In genomic region chr8:58913640-58913968, GRCm38 (mm10) we compare ENCODE assay signal across 13 mouse cellular contexts. TPM values are rescaled to one million over a fixed set of nuclear protein-coding genes. Genes with fewer than 3 reads are reported as not detected.
DNase-seq lines count a peak whose midpoint lies in the region; ATAC-seq and TF ChIP-seq lines count a peak whose summit lies in the region.
"Had no signal": no experiment of that assay in that cellular context is flagged by ENCODE, and none has a peak within 500 bp of the region (broad histone marks: within the 10 kb centered on the region; RNA-seq: fewer than 3 reads in every experiment).

No protein-coding gene starts in this region.

- H3K27me3 ChIP-seq in lung, embryonic 14.5 days (ENCODE audit: insufficient read depth, low read length): 0 out of 2 replicates have a peak, but pooled peaks cover 9% of the 10 kb centered on the region
- H3K27me3 ChIP-seq in forebrain, embryonic 14.5 days (replicated peaks; ENCODE audit: control insufficient read depth, insufficient read depth, low read length): no peaks in the 10 kb centered on the region
- H3K27me3 ChIP-seq in hindbrain, embryonic 16.5 days (replicated peaks; ENCODE audit: control insufficient read depth, insufficient read depth, low read length): no peaks in the 10 kb centered on the region
- H3K27me3 ChIP-seq: CH12.LX had no signal

- H3K4me1 ChIP-seq in lung, embryonic 14.5 days (ENCODE audit: insufficient read depth): peaks cover 4% of the 10 kb centered on the region; the same call in 1 of the 2 replicates
- H3K4me1 ChIP-seq in forebrain, embryonic 14.5 days (ENCODE audit: control insufficient read depth, insufficient read depth, low read length): 0 out of 2 replicates have a peak, but pooled peaks cover 3% of the 10 kb centered on the region
- H3K4me1 ChIP-seq in hindbrain, embryonic 16.5 days (ENCODE audit: control insufficient read depth, insufficient read depth, low read depth, low read length): no peaks in the 10 kb centered on the region
- H3K4me1 ChIP-seq in olfactory bulb, adult 2 months (ENCODE audit: control insufficient read depth, insufficient read depth, low read length): peaks cover 5% of the 10 kb centered on the region
- H3K4me1 ChIP-seq: liver, embryonic 12.5 days had no signal

- H3K36me3 ChIP-seq in lung, embryonic 14.5 days (ENCODE audit: insufficient read depth): no peaks in the 10 kb centered on the region
- no peaks in the 10 kb centered on the region for H3K36me3 ChIP-seq in forebrain, embryonic 14.5 days (ENCODE audit: control insufficient read depth, insufficient read depth, low read length)
- H3K36me3 ChIP-seq in hindbrain, embryonic 16.5 days (ENCODE audit: control insufficient read depth, insufficient read depth, low read length): no peaks in the 10 kb centered on the region
- H3K36me3 ChIP-seq: liver, embryonic 12.5 days had no signal

- no peak overlapping the region for H3K27ac ChIP-seq in lung, embryonic 14.5 days (ENCODE audit: low read depth)
- H3K27ac ChIP-seq in forebrain, embryonic 14.5 days (ENCODE audit: low read depth, low read length): no peak overlapping the region
- H3K27ac ChIP-seq in hindbrain, embryonic 16.5 days (ENCODE audit: low read depth, low read length): no peak overlapping the region
- H3K27ac ChIP-seq in olfactory bulb, adult 2 months (ENCODE audit: insufficient read depth, low read depth, low read length): no peak overlapping the region
- H3K27ac ChIP-seq: liver, embryonic 12.5 days had no signal

- H3K4me2 ChIP-seq in lung, embryonic 14.5 days: peak overlapping the region; percentile 85; the same call in 1 of the 2 replicates
- H3K4me2 ChIP-seq in forebrain, embryonic 14.5 days (ENCODE audit: low read length): peak overlapping the region; percentile 96
- peak overlapping the region; percentile 93 for H3K4me2 ChIP-seq in hindbrain, embryonic 16.5 days (ENCODE audit: low read length)

- H3K4me3 ChIP-seq in lung, embryonic 14.5 days (ENCODE audit: low read depth, low read length): no peak overlapping the region
- H3K4me3 ChIP-seq in forebrain, embryonic 14.5 days (ENCODE audit: low read depth, low read length): 0 out of 2 replicates have a peak overlapping the region, but pooled peaks have one; percentile 59
- H3K4me3 ChIP-seq in hindbrain, embryonic 16.5 days (ENCODE audit: low read length): peak overlapping the region; percentile 84
- 0 out of 2 replicates have a peak overlapping the region, but pooled peaks have one; percentile 76 for H3K4me3 ChIP-seq in olfactory bulb, adult 2 months (ENCODE audit: insufficient read depth, low read depth, low read length)

- TF ChIP-seq CTCF in lung, embryonic 14.5 days (IDR thresholded peaks at IDR 0.05; ENCODE audit: low read depth): no peak
- no peak for TF ChIP-seq CTCF in olfactory bulb, adult 2 months (IDR thresholded peaks at IDR 0.05; ENCODE audit: insufficient read depth, low read depth, low read length)

- WGBS in lung, embryonic 14.5 days: 50% methylated on average over 3 of the region's 3 CpGs
- WGBS in forebrain, embryonic 14.5 days: 61% methylated on average over 2 of the region's 3 CpGs
- WGBS in hindbrain, embryonic 16.5 days: 49% methylated on average over 3 of the region's 3 CpGs
- whole genome bisulfite sequencing in olfactory bulb, adult 2 months: 63% methylated on average over 3 of the region's 3 CpGs

- TF ChIP-seq POLR2A in olfactory bulb, adult 2 months (IDR thresholded peaks at IDR 0.05; ENCODE audit: insufficient read depth, low read depth, low read length): no peak

- H3K9me3 ChIP-seq in lung, embryonic 14.5 days (ENCODE audit: low read depth, low read length): no peaks in the 10 kb centered on the region
- no peaks in the 10 kb centered on the region for H3K9me3 ChIP-seq in forebrain, embryonic 14.5 days (replicated peaks; ENCODE audit: control insufficient read depth, low read length)
- H3K9me3 ChIP-seq in hindbrain, embryonic 16.5 days (ENCODE audit: control insufficient read depth, low read length): no peaks in the 10 kb centered on the region
- H3K9me3 ChIP-seq: liver, embryonic 12.5 days had no signal

- no peak for DNase-seq in lung, embryonic 14.5 days
- DNase-seq in lung, postnatal 36 days: no peak
- no peak for DNase-seq in forebrain, embryonic 14.5 days (ENCODE audit: low spot score)
- DNase-seq in gastrocnemius, postnatal 4 days (ENCODE audit: low spot score in 2 of 2): no peak
- no peak for DNase-seq in adrenal gland, postnatal 36 days
- DNase-seq: heart, postnatal 4 days; lung, postnatal 14 days had no signal

- no peak for ATAC-seq in lung, embryonic 14.5 days (ENCODE audit: insufficient read depth)
- ATAC-seq in forebrain, embryonic 14.5 days: no peak
- ATAC-seq in hindbrain, embryonic 16.5 days: no peak
- ATAC-seq: liver, embryonic 12.5 days had no signal

- H3K9ac ChIP-seq in lung, embryonic 14.5 days: no peak overlapping the region
- H3K9ac ChIP-seq in forebrain, embryonic 14.5 days (ENCODE audit: low read length): no peak overlapping the region
- no peak overlapping the region; the same call in none of the 2 replicates for H3K9ac ChIP-seq in hindbrain, embryonic 16.5 days (ENCODE audit: low read depth, low read length)
- H3K9ac ChIP-seq: liver, embryonic 12.5 days had no signal

RNA-seq across cellular contexts. Expression of gene Galntl6, which starts 1.2 kb away (rescaled TPM):
- polyA plus RNA-seq in lung, embryonic 14.5 days (2014; fragmentation: Nextera tagmentation; extraction: Ambion mirVana): 0.12 and 0.19 TPM in 2 replicates
- polyA plus RNA-seq in forebrain, embryonic 14.5 days (2014; fragmentation: Nextera tagmentation; extraction: Ambion mirVana): 4.0 and 6.1 TPM in 2 replicates
- polyA plus RNA-seq in hindbrain, embryonic 16.5 days (2015; fragmentation: Nextera tagmentation; extraction: Ambion mirVana): 15.3 and 18.6 TPM in 2 replicates
- polyA plus RNA-seq in olfactory bulb, adult 2 months (2012; ENCODE audit: insufficient read depth, insufficient read length, low replicate concordance, missing spikeins): not detected in 2 replicates
- total RNA-seq in gastrocnemius, postnatal 4 days (2021): under 1 TPM; 0.20 to 0.47 TPM
- under 1 TPM in 1 of 2 experiments, not detected in 1; 0.30 TPM for total RNA-seq in adrenal gland, postnatal 36 days (2021)
- total RNA-seq: CH12.LX; heart, adult 8-10 months; heart, postnatal 4 days had no signal

RNA-seq across cellular contexts. Expression of gene BC030500, which starts 2.0 kb away (rescaled TPM):
- polyA plus RNA-seq in lung, embryonic 14.5 days (2014; fragmentation: Nextera tagmentation; extraction: Ambion mirVana): 0.62 TPM in 2 replicates
- polyA plus RNA-seq in forebrain, embryonic 14.5 days (2014; fragmentation: Nextera tagmentation; extraction: Ambion mirVana): 5.9 and 6.0 TPM in 2 replicates
- polyA plus RNA-seq in hindbrain, embryonic 16.5 days (2015; fragmentation: Nextera tagmentation; extraction: Ambion mirVana): 18.5 and 19.1 TPM in 2 replicates
- not detected in 2 replicates for polyA plus RNA-seq in olfactory bulb, adult 2 months (2012; ENCODE audit: insufficient read depth, insufficient read length, low replicate concordance, missing spikeins)
- total RNA-seq in gastrocnemius, postnatal 4 days (2021): not detected
- total RNA-seq in adrenal gland, postnatal 36 days (2021): not detected
- total RNA-seq: CH12.LX; heart, adult 8-10 months; heart, postnatal 4 days had no signal
- polyA plus RNA-seq: liver, embryonic 12.5 days; testis, adult 2 months had no signal
